Mouse (Mus musculus) kidney, adult 9 months (tissue): ENCODE measurements around the gene Pou3f3.

ENCODE experiments used
- DNase-seq: peaks from one replicate; pipeline ENCODE4 v3.0.0; 2022

Pou3f3 gene

GRCm38 (mm10) chr1:42710995-42711394 is 15.4 kb downstream of the Pou3f3 start:
- DNase-seq: peak; percentile 21

DNA sequence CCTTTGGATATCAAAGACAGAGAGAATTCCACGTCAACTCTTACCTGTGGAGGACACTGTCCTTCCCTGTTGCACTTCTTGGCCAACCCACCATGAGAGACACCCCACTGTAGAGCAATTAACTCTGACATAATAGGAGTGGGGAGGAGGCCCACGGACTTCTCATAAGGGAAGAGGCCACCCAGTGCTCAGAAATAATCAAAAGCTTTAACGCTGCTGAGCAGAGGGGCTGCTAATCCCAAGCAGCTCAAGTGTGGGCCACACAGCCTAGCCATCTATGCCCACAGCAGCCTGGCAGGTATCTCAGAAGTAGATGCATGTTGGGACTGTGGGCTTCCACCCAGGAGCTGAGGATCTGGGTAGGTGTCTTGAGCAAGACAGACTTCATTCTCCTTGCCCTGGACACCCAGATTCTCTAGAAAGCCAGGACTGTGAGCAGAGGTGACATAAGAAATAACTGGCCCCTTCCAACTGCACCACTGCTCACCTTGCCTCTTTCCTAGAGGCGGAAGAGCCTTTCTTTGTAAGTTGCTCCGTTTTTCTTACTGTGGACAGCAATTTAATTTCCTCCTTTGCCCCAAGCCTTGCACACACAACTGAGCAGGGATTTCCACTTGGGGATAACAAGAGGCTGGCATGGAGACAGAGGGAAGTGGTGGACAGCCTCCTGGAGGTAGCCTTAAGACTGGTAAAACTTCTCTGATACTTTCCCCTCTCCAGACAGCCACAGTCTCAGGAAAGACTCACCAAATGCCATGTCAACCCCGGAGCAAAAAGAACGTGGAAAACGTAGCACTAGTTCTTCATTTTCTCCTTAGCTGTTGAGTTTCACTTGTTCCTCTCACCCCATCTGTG is 16.1 kb downstream of the Pou3f3 start:
- DNase-seq: peak; percentile 32

DNA sequence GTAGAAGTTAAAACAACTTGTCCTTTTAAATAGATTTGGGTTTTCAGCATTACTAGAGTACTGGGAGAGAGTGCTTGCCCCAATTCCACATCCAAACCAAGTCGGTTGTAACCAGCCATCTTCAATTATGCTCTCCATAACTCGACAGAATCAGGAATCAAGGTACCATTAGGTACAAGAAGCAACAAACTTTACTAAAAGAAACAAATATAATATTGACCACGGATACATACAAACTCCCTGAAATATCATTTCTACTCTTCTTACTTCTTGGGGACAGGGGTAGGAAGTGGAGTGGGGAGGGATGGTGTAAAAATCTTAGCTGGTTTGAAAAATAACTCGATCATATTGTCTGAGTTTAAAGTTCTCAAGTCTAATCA is 16.7 kb downstream of the Pou3f3 start:
- DNase-seq: peak; percentile 23

DNA sequence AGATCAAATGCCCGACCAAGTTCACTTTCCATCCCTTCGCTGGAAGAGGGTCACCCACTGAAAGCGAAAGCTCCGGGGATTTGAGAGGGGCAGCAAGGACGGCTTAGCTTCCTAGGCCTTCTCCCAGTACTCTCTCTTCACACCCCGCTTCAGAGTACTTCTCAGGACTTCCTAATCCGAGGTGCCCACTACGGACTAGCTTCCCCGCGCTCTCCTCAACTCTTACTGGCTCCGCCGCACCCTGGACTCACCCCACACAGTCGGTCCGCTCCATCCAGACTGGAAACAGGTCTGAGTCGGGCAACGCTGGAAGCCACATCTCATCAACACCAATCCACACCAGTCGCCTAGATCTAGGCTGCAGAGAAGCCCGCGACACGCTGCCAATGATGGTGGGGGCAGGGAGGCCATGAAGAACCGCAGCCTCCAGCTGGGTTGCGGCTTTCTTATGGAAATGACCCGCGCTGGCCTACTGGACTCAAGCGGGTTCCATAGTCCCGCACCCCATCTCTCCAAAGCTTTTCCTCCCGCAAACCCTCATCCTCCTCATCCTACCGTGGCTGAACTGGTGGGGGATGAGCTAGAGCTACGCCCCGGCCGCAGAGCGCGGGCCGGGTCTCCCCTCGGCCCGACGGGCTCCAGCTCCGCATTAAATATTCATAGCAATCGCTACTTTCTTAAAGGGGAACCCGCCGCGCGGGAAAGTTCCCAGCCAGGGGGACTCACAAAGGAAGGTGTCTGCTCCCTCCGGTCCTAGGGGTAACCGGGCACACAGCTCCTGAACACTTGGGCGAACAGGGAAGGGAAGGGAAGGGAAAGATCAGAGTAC is 17.8 kb downstream of the Pou3f3 start:
- peak; percentile 55 for DNase-seq

GRCm38 (mm10) chr1:42714016-42714931 is 18.7 kb downstream of the Pou3f3 start:
- peak; percentile 86 for DNase-seq

- DNase-seq: peak; percentile 23
These were observed 23.0 kb downstream of the Pou3f3 start for GRCm38 (mm10) chr1:42718549-42718948.

- DNase-seq: no peak
These were observed 25.8 kb downstream of the Pou3f3 start for GRCm38 (mm10) chr1:42721353-42721752.

DNA sequence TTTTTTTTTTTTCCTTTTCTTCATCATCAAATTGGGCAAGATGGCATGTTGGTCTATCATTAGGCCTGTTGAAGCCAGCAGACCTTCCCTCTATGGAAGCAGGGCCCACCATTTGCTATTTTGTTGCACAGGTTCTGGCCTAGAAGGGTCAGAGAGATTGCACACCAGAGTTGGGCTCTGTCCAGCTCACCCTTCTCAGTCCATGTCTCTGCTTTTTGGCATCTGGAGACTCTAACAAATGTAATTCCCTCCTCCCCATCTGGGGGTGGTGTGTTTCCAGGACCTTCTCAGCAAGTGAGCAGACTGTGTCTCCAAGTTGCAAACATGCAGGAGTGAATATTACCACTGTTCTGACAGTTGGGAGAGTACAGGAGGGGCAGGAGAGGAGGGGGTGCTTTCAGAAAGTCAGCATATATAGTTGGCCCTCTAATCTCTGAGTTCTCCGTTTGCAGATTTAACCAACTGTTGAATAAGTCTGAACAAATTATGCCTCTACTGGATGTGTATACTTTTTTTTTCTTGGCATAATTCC is 28.3 kb downstream of the Pou3f3 start:
- no peak for DNase-seq

GRCm38 (mm10) chr1:42724881-42725280 is 29.3 kb downstream of the Pou3f3 start:
- no peak for DNase-seq

- DNase-seq: no peak
These were observed 31.6 kb downstream of the Pou3f3 start for GRCm38 (mm10) chr1:42727161-42727560.

- no peak for DNase-seq
These were observed 32.1 kb downstream of the Pou3f3 start for GRCm38 (mm10) chr1:42727676-42728075.

- peak; percentile 84 for DNase-seq
These were observed 46.0 kb downstream of the Pou3f3 start for GRCm38 (mm10) chr1:42741383-42742241.

DNA sequence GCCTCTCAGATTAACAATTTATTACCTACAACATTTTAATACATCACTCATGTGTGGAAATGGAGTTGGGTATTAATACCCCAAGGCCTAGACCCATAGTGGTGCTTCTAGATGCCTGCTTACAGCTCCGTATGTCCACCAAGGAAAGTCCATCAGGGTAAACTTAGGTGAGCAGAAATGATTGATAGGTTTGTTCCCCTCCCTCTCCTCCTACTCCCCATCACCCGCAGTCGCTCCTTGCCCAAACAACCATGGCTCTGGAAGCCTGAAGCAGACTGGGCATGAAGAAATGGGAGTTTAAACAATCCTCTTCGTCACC is 46.6 kb downstream of the Pou3f3 start:
- peak; percentile 88 for DNase-seq

DNA sequence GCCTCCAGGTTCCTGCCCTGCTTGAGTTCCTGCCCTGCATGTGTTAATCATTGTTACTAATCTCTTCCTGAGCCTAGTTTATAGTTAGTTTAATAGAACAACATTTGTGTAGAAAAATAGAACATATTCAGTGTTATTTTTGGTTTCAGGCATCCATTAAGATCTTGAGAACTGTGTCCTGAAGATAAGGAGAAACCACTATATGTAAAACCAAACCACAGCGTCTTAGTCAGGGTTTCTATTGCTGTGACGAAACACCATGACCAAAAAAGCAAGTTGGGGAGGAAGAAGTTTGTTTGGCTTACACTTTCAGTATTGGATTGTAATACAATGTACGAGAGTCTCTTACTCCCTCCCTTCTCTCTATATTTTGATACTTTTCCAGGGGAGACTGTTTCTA is 49.5 kb downstream of the Pou3f3 start:
- peak; percentile 40 for DNase-seq

DNA sequence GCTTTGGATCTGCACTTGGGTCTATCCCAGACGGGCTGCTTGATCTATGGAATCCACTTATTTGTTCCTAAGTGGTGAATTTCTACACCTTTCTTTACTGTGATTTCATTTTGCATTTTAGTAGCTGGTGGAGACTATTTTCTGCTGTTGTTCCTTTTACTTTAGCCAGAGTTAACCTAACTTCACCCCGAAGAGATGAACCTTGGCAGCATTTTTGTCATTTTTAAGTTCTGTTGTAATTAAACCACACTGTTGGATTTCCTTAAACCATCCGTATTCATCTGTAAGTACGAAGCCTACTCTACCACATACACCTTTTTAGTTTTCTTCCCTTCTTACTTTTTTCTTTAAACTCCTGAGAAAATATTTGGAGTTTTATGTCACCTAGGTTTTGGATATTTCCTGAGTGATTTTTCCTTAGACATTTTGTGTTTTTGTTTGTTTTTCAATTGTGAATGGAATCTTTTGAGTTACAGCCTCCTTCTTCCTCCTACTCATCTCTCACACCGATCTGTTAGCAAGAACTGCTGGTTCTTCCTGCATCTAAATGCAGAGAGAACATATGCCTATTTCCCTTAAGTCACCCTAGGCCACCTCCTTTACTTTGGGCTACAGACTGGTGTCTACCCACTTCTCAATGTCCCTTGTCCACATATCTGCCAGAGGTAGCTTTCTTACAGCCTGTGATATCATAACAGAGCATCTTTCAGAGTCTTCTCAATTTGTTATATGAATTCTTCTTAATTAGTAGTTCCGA is 54.1 kb downstream of the Pou3f3 start:
- DNase-seq: peak; percentile 59
